Comparison of ENCODE assay signal across 10 mouse cellular contexts in genomic region chr5:135722121-135722520, GRCm38 (mm10). TPM values are rescaled to one million over a fixed set of nuclear protein-coding genes. Genes with fewer than 3 reads are reported as not detected.
DNase-seq lines count a peak whose midpoint lies in the region; ATAC-seq and TF ChIP-seq lines count a peak whose summit lies in the region.
"Had no signal": no experiment of that assay in that cellular context is flagged by ENCODE, and none has a peak within 500 bp of the region (broad histone marks: within the 10 kb centered on the region; RNA-seq: fewer than 3 reads in every experiment).

No protein-coding gene starts in this region.

- no peak for TF ChIP-seq CTCF in liver, postnatal 0 days (IDR thresholded peaks at IDR 0.05; ENCODE audit: low read depth)

- no peak for TF ChIP-seq EP300 in liver, postnatal 0 days (IDR thresholded peaks at IDR 0.05; ENCODE audit: low read depth)

- no peak overlapping the region for H3K4me3 ChIP-seq in heart, embryonic 11.5 days (ENCODE audit: low read depth, low read length)
- H3K4me3 ChIP-seq in heart, embryonic 13.5 days = no peak overlapping the region
- H3K4me3 ChIP-seq in liver, postnatal 0 days (ENCODE audit: low read depth, low read length) = no peak overlapping the region

- DNase-seq in heart, adult 11 months = peak; percentile 97
- DNase-seq in 3T3-L1 (ENCODE audit: low read depth, low spot score) = peak; percentile 97
- peak; percentile 85 to 88 for DNase-seq in adrenal gland, postnatal 36 days
- peak; percentile 88 for DNase-seq in lung, postnatal 36 days
- DNase-seq in liver, postnatal 0 days = no peak
- DNase-seq in neural tube, embryonic 10.5 days (ENCODE audit: extremely low spot score, low spot score) = no peak

- no peak overlapping the region for H3K4me2 ChIP-seq in heart, embryonic 11.5 days
- H3K4me2 ChIP-seq in heart, embryonic 13.5 days = peak overlapping the region; percentile 38
- no peak overlapping the region for H3K4me2 ChIP-seq in liver, postnatal 0 days (ENCODE audit: low read depth, low read length)

- 73% methylated on average over 11 of the region's 11 CpGs for WGBS in heart, embryonic 11.5 days (ENCODE audit: insufficient replicate concordance)
- 60% methylated on average over 11 of the region's 11 CpGs for WGBS in heart, embryonic 13.5 days
- 81% methylated on average over 11 of the region's 11 CpGs for WGBS in liver, postnatal 0 days (ENCODE audit: insufficient replicate concordance)

- no peaks in the 10 kb centered on the region for H3K9me3 ChIP-seq in heart, embryonic 11.5 days (replicated peaks; ENCODE audit: control insufficient read depth, low read length)
- no peaks in the 10 kb centered on the region for H3K9me3 ChIP-seq in heart, embryonic 13.5 days
- no peaks in the 10 kb centered on the region for H3K9me3 ChIP-seq in liver, postnatal 0 days (ENCODE audit: low read length)

- no peak overlapping the region for H3K27ac ChIP-seq in heart, embryonic 11.5 days (ENCODE audit: low read depth, low read length)
- peak overlapping the region; percentile 54; the same call in 1 of the 2 replicates for H3K27ac ChIP-seq in heart, embryonic 13.5 days (replicated peaks)
- H3K27ac ChIP-seq in liver, postnatal 0 days (ENCODE audit: low read depth) = no peak overlapping the region
- H3K27ac ChIP-seq: liver, embryonic 14.5 days had no signal

- peaks cover 35% of the 10 kb centered on the region for H3K4me1 ChIP-seq in heart, embryonic 11.5 days (ENCODE audit: control insufficient read depth, insufficient read depth, low read length)
- peaks cover 54% of the 10 kb centered on the region for H3K4me1 ChIP-seq in heart, embryonic 13.5 days
- peaks cover 15% of the 10 kb centered on the region for H3K4me1 ChIP-seq in liver, postnatal 0 days (ENCODE audit: insufficient read depth)

- no peaks in the 10 kb centered on the region for H3K36me3 ChIP-seq in heart, embryonic 11.5 days (ENCODE audit: control insufficient read depth, insufficient read depth, low read length)
- peaks cover 25% of the 10 kb centered on the region for H3K36me3 ChIP-seq in heart, embryonic 13.5 days
- peaks cover 40% of the 10 kb centered on the region for H3K36me3 ChIP-seq in liver, postnatal 0 days (replicated peaks; ENCODE audit: insufficient read depth, low read length)

- ATAC-seq in heart, embryonic 11.5 days (replicated peaks; ENCODE audit: insufficient number of reproducible peaks, low FRiP score, low TSS enrichment) = no peak
- no peak for ATAC-seq in heart, embryonic 13.5 days (ENCODE audit: extremely low read depth, insufficient number of reproducible peaks, low FRiP score, low TSS enrichment)
- no peak for ATAC-seq in liver, postnatal 0 days

- H3K27me3 ChIP-seq in heart, embryonic 11.5 days (ENCODE audit: control insufficient read depth, insufficient read depth, low read length) = no peaks in the 10 kb centered on the region
- H3K27me3 ChIP-seq in heart, embryonic 13.5 days (replicated peaks) = no peaks in the 10 kb centered on the region
- H3K27me3 ChIP-seq in liver, postnatal 0 days (ENCODE audit: insufficient read depth, low read length) = no peaks in the 10 kb centered on the region

- H3K9ac ChIP-seq in heart, embryonic 11.5 days (ENCODE audit: low read depth, low read length) = no peak overlapping the region
- H3K9ac ChIP-seq in heart, embryonic 13.5 days = 0 out of 2 replicates have a peak overlapping the region, but pooled peaks have one; percentile 19
- H3K9ac ChIP-seq in liver, postnatal 0 days (replicated peaks) = no peak overlapping the region
- H3K9ac ChIP-seq: liver, embryonic 14.5 days had no signal

RNA-seq across cellular contexts. Expression of gene Tmem120a, which starts 22.1 kb away (rescaled TPM):
- 31.3 and 34.7 TPM in 2 replicates for polyA plus RNA-seq in heart, embryonic 11.5 days (2014; fragmentation: Nextera tagmentation; extraction: Ambion mirVana)
- total RNA-seq in adrenal gland, postnatal 36 days (2021) = 10 to 100 TPM; 55.5 to 59.9 TPM
- 30.8 and 32.0 TPM in 2 replicates for polyA plus RNA-seq in heart, embryonic 13.5 days (2015; fragmentation: Nextera tagmentation; extraction: Ambion mirVana)
- polyA plus RNA-seq in liver, postnatal 0 days (2015; fragmentation: Nextera tagmentation; extraction: Ambion mirVana) = 80.8 and 82.7 TPM in 2 replicates

RNA-seq across cellular contexts. Expression of gene Por, which starts 52.3 kb away (rescaled TPM):
- polyA plus RNA-seq in heart, embryonic 11.5 days (2014; fragmentation: Nextera tagmentation; extraction: Ambion mirVana) = 32.4 and 37.4 TPM in 2 replicates
- 100 to 1,000 TPM; 300 to 324 TPM for total RNA-seq in adrenal gland, postnatal 36 days (2021)
- 44.6 and 47.6 TPM in 2 replicates for polyA plus RNA-seq in heart, embryonic 13.5 days (2015; fragmentation: Nextera tagmentation; extraction: Ambion mirVana)
- polyA plus RNA-seq in liver, postnatal 0 days (2015; fragmentation: Nextera tagmentation; extraction: Ambion mirVana) = 302 and 303 TPM in 2 replicates

RNA-seq across cellular contexts. Expression of gene Styxl1, which starts 56.1 kb away (rescaled TPM):
- 0.28 and 0.42 TPM in 2 replicates for polyA plus RNA-seq in heart, embryonic 11.5 days (2014; fragmentation: Nextera tagmentation; extraction: Ambion mirVana)
- total RNA-seq in adrenal gland, postnatal 36 days (2021) = under 1 TPM; 0.33 to 0.83 TPM
- 0.29 TPM in 1 of 2 replicates, not detected in the other for polyA plus RNA-seq in heart, embryonic 13.5 days (2015; fragmentation: Nextera tagmentation; extraction: Ambion mirVana)
- polyA plus RNA-seq in liver, postnatal 0 days (2015; fragmentation: Nextera tagmentation; extraction: Ambion mirVana) = 0.46 and 0.49 TPM in 2 replicates
- total RNA-seq: MEL had no signal

RNA-seq across cellular contexts. Expression of gene Mdh2, which starts 56.2 kb away (rescaled TPM):
- 955 and 984 TPM in 2 replicates for polyA plus RNA-seq in heart, embryonic 11.5 days (2014; fragmentation: Nextera tagmentation; extraction: Ambion mirVana)
- 100 to 1,000 TPM; 489 to 545 TPM for total RNA-seq in adrenal gland, postnatal 36 days (2021)
- 966 and 1,014 TPM in 2 replicates for polyA plus RNA-seq in heart, embryonic 13.5 days (2015; fragmentation: Nextera tagmentation; extraction: Ambion mirVana)
- polyA plus RNA-seq in liver, postnatal 0 days (2015; fragmentation: Nextera tagmentation; extraction: Ambion mirVana) = 296 and 319 TPM in 2 replicates

Comparison
In these comparisons a context has a peak if more than half of its experiments do, and no peak if none do; other contexts are left out.
1. DNase-seq: peak in heart, adult 11 months (single experiment), 3T3-L1 (single experiment), adrenal gland, postnatal 36 days (2 of 2) and lung, postnatal 36 days (single experiment); none in liver, postnatal 0 days (single experiment) and neural tube, embryonic 10.5 days (single experiment).